Mouse (Mus musculus) limb, embryonic 13.5 days (tissue): ENCODE measurements around the gene Olfr576. TPM values are rescaled to one million over a fixed set of nuclear protein-coding genes. Genes with fewer than 3 reads are reported as not detected.

Experiments
- ATAC-seq: fragments of 200-750 bp; cut with Nextera tagmentation; 2 replicates; pipeline ENCODE4 v1.8.0; 2017; ENCODE audit warnings: low read depth, moderate number of reproducible peaks, moderate TSS enrichment; ENCODE audit not compliant: low FRiP score
- H3K27ac ChIP-seq: fragments of 300-500 bp; sonication (generic); 2 replicates; pipeline ENCODE4 v1.5.1; 2015; ENCODE audit warnings: inconsistent platforms, mild to moderate bottlenecking, moderate library complexity
- H3K27me3 ChIP-seq: fragments of 300-500 bp; sonication (generic); 2 replicates; pipeline ENCODE4 v1.6.1; 2015; ENCODE audit warnings: mild to moderate bottlenecking, inconsistent platforms
- H3K36me3 ChIP-seq: fragments of 300-500 bp; sonication (generic); 2 replicates; pipeline ENCODE4 v1.6.1; 2015; ENCODE audit warnings: inconsistent platforms, mild to moderate bottlenecking, moderate library complexity
- H3K4me1 ChIP-seq: fragments of 300-500 bp; sonication (generic); 2 replicates; pipeline ENCODE4 v1.6.1; 2015; ENCODE audit warnings: inconsistent platforms
- H3K4me2 ChIP-seq: fragments of 300-500 bp; sonication (generic); replicated peaks from 2 replicates; pipeline ENCODE4 v1.6.1; 2015; ENCODE audit warnings: inconsistent platforms, mild to moderate bottlenecking, moderate library complexity
- H3K4me3 ChIP-seq: fragments of 300-500 bp; sonication (generic); 2 replicates; pipeline ENCODE4 v1.5.1; 2015; ENCODE audit warnings: moderate library complexity, mild to moderate bottlenecking, inconsistent platforms
- H3K9ac ChIP-seq: fragments of 300-500 bp; sonication (generic); 2 replicates; pipeline ENCODE4 v1.6.1; 2015; ENCODE audit warnings: mild to moderate bottlenecking, inconsistent platforms
- H3K9me3 ChIP-seq: fragments of 300-500 bp; sonication (generic); 2 replicates; pipeline ENCODE4 v1.6.1; 2016; ENCODE audit warnings: inconsistent platforms
- WGBS: fragments of 180-500 bp; shearing (Covaris S2); methylation state at CpG from one replicate; pipeline ENCODE4 v1.1.7; 2015; 5-methylcytosine and 5-hydroxymethylcytosine counted together
- polyA plus RNA-seq: library from polyadenylated mRNA; unstranded; fragments of >200 nt; fragmentation: Nextera tagmentation; extraction: Ambion mirVana; gene quantifications from 2 replicates; pipeline ENCODE4 v1.2.1, GENCODE M21; 2015

Olfr576 gene
- polyA plus RNA-seq, 1 experiment from 2014 or later = not detected

- H3K4me2 ChIP-seq = no peak within 1 kb of the TSS
- no peaks in the 10 kb centered on the region for H3K36me3 ChIP-seq
- H3K9ac ChIP-seq = no peak within 1 kb of the TSS
- no peaks in the 10 kb centered on the region for H3K9me3 ChIP-seq
- no peaks in the 10 kb centered on the region for H3K27me3 ChIP-seq
- 70% methylated on average over 1 of the region's 1 CpGs for WGBS
- H3K4me1 ChIP-seq = no peaks in the 10 kb centered on the region
- no peak; the same call in 1 of the 2 replicates for ATAC-seq
- no peak within 1 kb of the TSS for H3K27ac ChIP-seq
- no peak within 1 kb of the TSS for H3K4me3 ChIP-seq
These were observed 3.9 kb upstream of the Olfr576 start, which contains the start of gene Olfr575 for GRCm38 (mm10) chr7:102958593-102958992. TSS of gene Olfr575 (minus strand) at chr7:102958775.

- no peak overlapping the region for H3K4me2 ChIP-seq
- no peak for ATAC-seq
- H3K9me3 ChIP-seq = 0 out of 2 replicates have a peak, but pooled peaks cover 3% of the 10 kb centered on the region
- no peak overlapping the region for H3K4me3 ChIP-seq
- WGBS = 42% methylated on average over 1 of the region's 1 CpGs
- H3K27ac ChIP-seq = no peak overlapping the region
- H3K36me3 ChIP-seq = no peaks in the 10 kb centered on the region
- no peak overlapping the region for H3K9ac ChIP-seq
- H3K4me1 ChIP-seq = no peaks in the 10 kb centered on the region
- H3K27me3 ChIP-seq = no peaks in the 10 kb centered on the region
These were observed 11.9 kb downstream of the Olfr576 start for GRCm38 (mm10) chr7:102974399-102974798.

GRCm38 (mm10) chr7:102975843-102976242, 13.4 kb downstream of the Olfr576 start, which contains the start of gene Olfr577:
TSS of gene Olfr577 (minus strand) at chr7:102975943.
- ATAC-seq = no peak

GRCm38 (mm10) chr7:102989224-102989623, 26.8 kb downstream of the Olfr576 start, which contains the start of gene Olfr578:
TSS of gene Olfr578 (minus strand) at chr7:102989324.
- no peak within 1 kb of the TSS for H3K4me3 ChIP-seq
- H3K4me2 ChIP-seq = no peak within 1 kb of the TSS
- no peaks in the 10 kb centered on the region for H3K36me3 ChIP-seq
- no peak within 1 kb of the TSS for H3K9ac ChIP-seq
- no peaks in the 10 kb centered on the region for H3K27me3 ChIP-seq
- no peak for ATAC-seq
- H3K9me3 ChIP-seq = no peaks in the 10 kb centered on the region
- H3K4me1 ChIP-seq = no peaks in the 10 kb centered on the region
- H3K27ac ChIP-seq = no peak within 1 kb of the TSS
- 76% methylated on average over 3 of the region's 3 CpGs for WGBS

More at GRCm38 (mm10) chr7:102975843-102976242, 13.4 kb downstream of the Olfr576 start, which contains the start of gene Olfr577:
- no peak within 1 kb of the TSS for H3K9ac ChIP-seq
- 79% methylated on average over 2 of the region's 2 CpGs for WGBS
- no peak within 1 kb of the TSS for H3K4me2 ChIP-seq
- 0 out of 2 replicates have a peak, but pooled peaks cover 3% of the 10 kb centered on the region for H3K9me3 ChIP-seq
- H3K27ac ChIP-seq = no peak within 1 kb of the TSS
- no peaks in the 10 kb centered on the region for H3K36me3 ChIP-seq
- H3K4me1 ChIP-seq = no peaks in the 10 kb centered on the region
- no peak within 1 kb of the TSS for H3K4me3 ChIP-seq
- H3K27me3 ChIP-seq = no peaks in the 10 kb centered on the region

Other genes starting within 250 kb of the Olfr576 start
- gene Olfr33, start 243.6 kb upstream of the Olfr576 start, polyA plus RNA-seq = not detected in 2 replicates
- not detected in 2 replicates for gene Olfr559, start 235.2 kb upstream of the Olfr576 start, polyA plus RNA-seq
- not detected in 2 replicates for gene Olfr560, start 203.3 kb upstream of the Olfr576 start, polyA plus RNA-seq
- gene Olfr78, start 203.2 kb upstream of the Olfr576 start, polyA plus RNA-seq = not detected in 2 replicates
- gene Olfr561, start 191.4 kb upstream of the Olfr576 start, polyA plus RNA-seq = not detected in 2 replicates
- gene Olfr564, start 159.2 kb upstream of the Olfr576 start, polyA plus RNA-seq = not detected in 2 replicates
- gene Olfr566, start 103.9 kb upstream of the Olfr576 start, polyA plus RNA-seq = not detected in 2 replicates
- gene Olfr568, start 85.5 kb upstream of the Olfr576 start, polyA plus RNA-seq = not detected in 2 replicates
- not detected in 2 replicates for gene Olfr569, start 71.8 kb upstream of the Olfr576 start, polyA plus RNA-seq
- not detected in 2 replicates for gene Olfr570, start 68.1 kb upstream of the Olfr576 start, polyA plus RNA-seq
- gene Olfr571, start 45.1 kb upstream of the Olfr576 start, polyA plus RNA-seq = not detected in 2 replicates
- gene Olfr572, start 38.3 kb upstream of the Olfr576 start, polyA plus RNA-seq = not detected in 2 replicates
- not detected in 2 replicates for gene Olfr573-ps1, start 20.1 kb upstream of the Olfr576 start, polyA plus RNA-seq
- gene Olfr574, start 14.2 kb upstream of the Olfr576 start, polyA plus RNA-seq = not detected in 2 replicates
- gene Olfr575, start 3.9 kb upstream of the Olfr576 start, polyA plus RNA-seq = not detected in 2 replicates
- not detected in 2 replicates for gene Olfr577, start 13.3 kb downstream of the Olfr576 start, polyA plus RNA-seq
- not detected in 2 replicates for gene Olfr578, start 26.7 kb downstream of the Olfr576 start, polyA plus RNA-seq
- not detected in 2 replicates for gene Olfr582, start 75.4 kb downstream of the Olfr576 start, polyA plus RNA-seq
- gene Olfr583, start 88.6 kb downstream of the Olfr576 start, polyA plus RNA-seq = not detected in 2 replicates
- not detected in 2 replicates for gene Olfr584, start 119.2 kb downstream of the Olfr576 start, polyA plus RNA-seq
- gene Olfr585, start 135.1 kb downstream of the Olfr576 start, polyA plus RNA-seq = not detected in 2 replicates
- not detected in 2 replicates for gene Olfr586, start 163.0 kb downstream of the Olfr576 start, polyA plus RNA-seq
- not detected in 2 replicates for gene Olfr588-ps1, start 178.2 kb downstream of the Olfr576 start, polyA plus RNA-seq
- not detected in 2 replicates for gene Olfr589, start 193.7 kb downstream of the Olfr576 start, polyA plus RNA-seq
- gene Olfr591, start 215.7 kb downstream of the Olfr576 start, polyA plus RNA-seq = not detected in 2 replicates
- gene Olfr592, start 222.1 kb downstream of the Olfr576 start, polyA plus RNA-seq = not detected in 2 replicates
- gene Olfr593, start 249.2 kb downstream of the Olfr576 start, polyA plus RNA-seq = not detected in 2 replicates